Mouse (Mus musculus) left cerebral cortex, postnatal 25 days (tissue): ENCODE data around the gene Stk17b. TPM values are rescaled to one million over a fixed set of nuclear protein-coding genes. Genes with fewer than 3 reads are reported as not detected.
A peak's percentile ranks its signal among the peaks of the same experiment; 100 is the strongest.
"Not testable (repeated sequence)": the region's sequence is repeated elsewhere in the genome, so short reads cannot be mapped to it uniquely, and the experiment has no call there.

ENCODE experiments used
- DNase-seq, 2 experiments: peaks; one replicate each; pipeline ENCODE4 v3.0.0; 2022; ENCODE audit warnings: low spot score in 2 of 2, mixed read lengths in 1 of 2
- intact Hi-C: fragments of 180-260 bp; cut with DNase I; formaldehyde crosslinking; loops from one replicate; pipeline ENCODE4 v1.15.1; 2025
- total RNA-seq, 2 experiments: library from RNA; stranded (reverse); gene quantifications; 2 replicates each; pipeline ENCODE4 v1.2.3; 2021

Gene Stk17b
- total RNA-seq, 2 experiments from 2014 or later, result 6.5 to 8.4 TPM

- no peak for DNase-seq
- intact Hi-C loops, result no loop called here
Measured at GRCm38 (mm10) chr1:53791343-53791742, 6.3 kb upstream of the Stk17b start.

- intact Hi-C loops, result no loop called here
Measured at GRCm38 (mm10) chr1:53784291-53784720, 718 bp downstream of the Stk17b start.

GRCm38 (mm10) chr1:53782956-53783355, 2.1 kb downstream of the Stk17b start:
- no peak for DNase-seq
- intact Hi-C loops, result no loop called here

More at GRCm38 (mm10) chr1:53784291-53784720, 718 bp downstream of the Stk17b start:
- DNase-seq, result no peak

- intact Hi-C loops, result no loop called here
- no peak for DNase-seq
Measured at GRCm38 (mm10) chr1:53782079-53782478, 2.9 kb downstream of the Stk17b start.

GRCm38 (mm10) chr1:53781311-53781710, 3.7 kb downstream of the Stk17b start:
- DNase-seq, result no peak
- intact Hi-C loops, result no loop called here

GRCm38 (mm10) chr1:53776176-53776905, 8.7 kb downstream of the Stk17b start:
- intact Hi-C loops, result no loop called here
- DNase-seq, result no peak

- no peak for DNase-seq
- intact Hi-C loops, result no loop called here
Measured at GRCm38 (mm10) chr1:53775545-53775944, 9.5 kb downstream of the Stk17b start.

- intact Hi-C loops, result no loop called here
- DNase-seq, result no peak
Measured at GRCm38 (mm10) chr1:53775036-53775435, 10.0 kb downstream of the Stk17b start.

GRCm38 (mm10) chr1:53774571-53774970, 10.5 kb downstream of the Stk17b start:
- intact Hi-C loops, result no loop called here
- DNase-seq, result no peak

- no peak for DNase-seq
- intact Hi-C loops, result no loop called here
Measured at GRCm38 (mm10) chr1:53773994-53774393, 11.0 kb downstream of the Stk17b start.

GRCm38 (mm10) chr1:53772967-53773366, 12.1 kb downstream of the Stk17b start:
- no peak for DNase-seq
- intact Hi-C loops, result no loop called here

- no peak for DNase-seq
- intact Hi-C loops, result no loop called here
Measured at GRCm38 (mm10) chr1:53771476-53771875, 13.5 kb downstream of the Stk17b start.

- DNase-seq, result no peak
- intact Hi-C loops, result no loop called here
Measured at GRCm38 (mm10) chr1:53766112-53766511, 18.9 kb downstream of the Stk17b start.

GRCm38 (mm10) chr1:53757316-53757715, 27.7 kb downstream of the Stk17b start:
- intact Hi-C loops, result no loop called here
- peak in 1 of 2 experiments; percentile 15 for DNase-seq

GRCm38 (mm10) chr1:53753501-53753900, 31.5 kb downstream of the Stk17b start:
- DNase-seq, intact Hi-C loops: not testable (repeated sequence)

- DNase-seq, result no peak
- intact Hi-C loops, result no loop called here
Measured at GRCm38 (mm10) chr1:53751144-53751543, 33.9 kb downstream of the Stk17b start.

GRCm38 (mm10) chr1:53750697-53751096, 34.3 kb downstream of the Stk17b start:
- DNase-seq, intact Hi-C loops: not testable (repeated sequence)

GRCm38 (mm10) chr1:53749881-53750385, 35.1 kb downstream of the Stk17b start:
- intact Hi-C loops, result not testable (repeated sequence)

GRCm38 (mm10) chr1:53748571-53748970, 36.5 kb downstream of the Stk17b start:
- intact Hi-C loops, result no loop called here
- DNase-seq, result no peak

More at GRCm38 (mm10) chr1:53749881-53750385, 35.1 kb downstream of the Stk17b start:
- not testable (repeated sequence) for DNase-seq

- DNase-seq, result no peak
- intact Hi-C loops, result no loop called here
Measured at GRCm38 (mm10) chr1:53746001-53746400, 39.0 kb downstream of the Stk17b start.

GRCm38 (mm10) chr1:53741742-53742458, 43.1 kb downstream of the Stk17b start:
- DNase-seq, result no peak
- intact Hi-C loops, result no loop called here
